Mouse (Mus musculus) hindbrain, embryonic 16.5 days (tissue): Measurements from ENCODE around the gene Gm6793. TPM values are rescaled to one million over a fixed set of nuclear protein-coding genes. Genes with fewer than 3 reads are reported as not detected.

Experiments
- ATAC-seq: fragments of 200-750 bp; cut with Nextera tagmentation; 2 replicates; pipeline ENCODE4 v1.8.0; 2017; ENCODE audit warnings: moderate TSS enrichment, moderate library complexity
- H3K27ac ChIP-seq: fragments of 300-500 bp; sonication (generic); 2 replicates; pipeline ENCODE4 v1.5.1; 2014; ENCODE audit warnings: low read depth, mild to moderate bottlenecking, control low read depth, low read length, moderate library complexity
- H3K27me3 ChIP-seq: fragments of 300-500 bp; sonication (generic); replicated peaks from 2 replicates; pipeline ENCODE4 v1.6.1; 2014; ENCODE audit warnings: low read length; ENCODE audit not compliant: control insufficient read depth, insufficient read depth
- H3K36me3 ChIP-seq: fragments of 300-500 bp; sonication (generic); 2 replicates; pipeline ENCODE4 v1.6.1; 2014; ENCODE audit warnings: mild to moderate bottlenecking, low read length, moderate library complexity, mixed read lengths; ENCODE audit not compliant: control insufficient read depth, insufficient read depth
- H3K4me1 ChIP-seq: fragments of 300-500 bp; sonication (generic); 2 replicates; pipeline ENCODE4 v1.6.1; 2014; ENCODE audit warnings: low read depth, low read length; ENCODE audit not compliant: control insufficient read depth, insufficient read depth
- H3K4me2 ChIP-seq: fragments of 300-500 bp; sonication (generic); 2 replicates; pipeline ENCODE4 v1.6.1; 2014; ENCODE audit warnings: mild to moderate bottlenecking, low read length, control low read depth, moderate library complexity
- H3K4me3 ChIP-seq: fragments of 300-500 bp; sonication (generic); 2 replicates; pipeline ENCODE4 v1.5.1; 2014; ENCODE audit warnings: mild to moderate bottlenecking, low read length, control low read depth, moderate library complexity
- H3K9ac ChIP-seq: fragments of 300-500 bp; sonication (generic); 2 replicates; pipeline ENCODE4 v1.6.1; 2014; ENCODE audit warnings: low read depth, mild to moderate bottlenecking, control low read depth, low read length, moderate library complexity
- H3K9me3 ChIP-seq: fragments of 300-500 bp; sonication (generic); 2 replicates; pipeline ENCODE4 v1.6.1; 2014; ENCODE audit warnings: mild to moderate bottlenecking, low read length, moderate library complexity; ENCODE audit not compliant: control insufficient read depth
- WGBS: fragments of 180-500 bp; shearing (Covaris S2); extraction: QIAGEN DNeasy Blood & Tissue Kit; methylation state at CpG from one replicate; pipeline ENCODE4 v1.1.7; 2014; 5-methylcytosine and 5-hydroxymethylcytosine counted together
- polyA plus RNA-seq: library from polyadenylated mRNA; unstranded; fragments of >200 nt; fragmentation: Nextera tagmentation; extraction: Ambion mirVana; gene quantifications from 2 replicates; pipeline ENCODE4 v1.2.1, GENCODE M21; 2015

Gm6793 gene
- polyA plus RNA-seq, 1 experiment from 2014 or later = 0.33 TPM

GRCm38 (mm10) chr8:111974138-111974537 lies 40.7 kb downstream of the Gm6793 start:
- no peak for ATAC-seq
- Histone ChIP-seq H3K27ac (no peak overlapping the region), H3K4me2 (no peak overlapping the region), H3K9me3 (no peaks in the 10 kb centered on the region), H3K4me3 (no peak overlapping the region), H3K36me3 (peaks cover 8% of the 10 kb centered on the region; the same call in 1 of the 2 replicates), H3K4me1 (no peaks in the 10 kb centered on the region), H3K27me3 (no peaks in the 10 kb centered on the region), H3K9ac (no peak overlapping the region)
- 95% methylated on average over 12 of the region's 12 CpGs for WGBS

DNA sequence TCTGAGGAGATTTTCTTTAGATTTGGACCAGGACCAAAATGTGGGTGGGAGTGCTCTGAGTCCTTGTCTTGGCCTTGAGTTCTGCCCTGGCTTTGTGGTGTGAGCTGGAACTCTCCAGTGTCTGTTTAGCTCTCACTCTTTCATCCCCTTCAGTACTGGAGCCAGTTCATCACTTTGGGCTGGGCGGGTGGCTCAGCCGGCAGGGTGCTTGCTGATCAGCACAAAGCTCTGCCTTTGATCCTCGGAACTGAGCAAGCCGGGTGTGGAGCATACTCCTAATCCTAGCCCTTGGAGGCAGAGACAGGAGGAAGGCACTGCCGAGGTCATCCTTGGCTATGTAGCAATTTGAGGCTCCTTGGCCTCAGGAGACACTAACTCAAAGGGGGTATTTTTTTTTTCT lies 45.8 kb downstream of the Gm6793 start:
- Histone ChIP-seq H3K4me1 (no peaks in the 10 kb centered on the region), H3K9ac (no peak overlapping the region), H3K4me3 (no peak overlapping the region), H3K27ac (no peak overlapping the region), H3K36me3 (peaks cover 8% of the 10 kb centered on the region; the same call in 1 of the 2 replicates), H3K27me3 (no peaks in the 10 kb centered on the region), H3K9me3 (no peaks in the 10 kb centered on the region), H3K4me2 (no peak overlapping the region)
- ATAC-seq = no peak
- WGBS = 40% methylated on average over 5 of the region's 5 CpGs

DNA sequence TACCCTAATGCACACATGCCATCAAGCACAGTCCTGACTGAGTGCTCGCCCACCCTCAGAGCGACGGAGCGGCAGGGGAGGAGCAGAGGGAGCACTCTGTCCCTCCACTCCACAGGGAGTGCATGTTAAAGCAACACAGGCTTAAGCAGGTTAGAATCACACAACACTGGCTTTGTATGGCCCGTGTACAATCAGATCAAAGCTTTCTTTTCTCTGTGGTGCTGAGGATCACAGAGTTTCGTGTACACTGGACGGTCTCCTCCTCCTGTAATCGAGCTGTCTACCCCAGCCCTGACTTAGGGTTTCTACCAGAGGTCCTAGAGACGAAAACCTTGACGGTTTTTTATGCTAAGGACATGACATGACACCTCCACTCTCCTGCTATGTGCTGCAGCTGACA lies 46.3 kb downstream of the Gm6793 start:
- no peak for ATAC-seq
- Histone ChIP-seq H3K4me2 (no peak overlapping the region), H3K9ac (no peak overlapping the region), H3K27ac (no peak overlapping the region), H3K4me3 (no peak overlapping the region), H3K4me1 (no peaks in the 10 kb centered on the region), H3K36me3 (peaks cover 7% of the 10 kb centered on the region; the same call in 1 of the 2 replicates), H3K9me3 (no peaks in the 10 kb centered on the region), H3K27me3 (no peaks in the 10 kb centered on the region)
- 84% methylated on average over 10 of the region's 10 CpGs for WGBS

DNA sequence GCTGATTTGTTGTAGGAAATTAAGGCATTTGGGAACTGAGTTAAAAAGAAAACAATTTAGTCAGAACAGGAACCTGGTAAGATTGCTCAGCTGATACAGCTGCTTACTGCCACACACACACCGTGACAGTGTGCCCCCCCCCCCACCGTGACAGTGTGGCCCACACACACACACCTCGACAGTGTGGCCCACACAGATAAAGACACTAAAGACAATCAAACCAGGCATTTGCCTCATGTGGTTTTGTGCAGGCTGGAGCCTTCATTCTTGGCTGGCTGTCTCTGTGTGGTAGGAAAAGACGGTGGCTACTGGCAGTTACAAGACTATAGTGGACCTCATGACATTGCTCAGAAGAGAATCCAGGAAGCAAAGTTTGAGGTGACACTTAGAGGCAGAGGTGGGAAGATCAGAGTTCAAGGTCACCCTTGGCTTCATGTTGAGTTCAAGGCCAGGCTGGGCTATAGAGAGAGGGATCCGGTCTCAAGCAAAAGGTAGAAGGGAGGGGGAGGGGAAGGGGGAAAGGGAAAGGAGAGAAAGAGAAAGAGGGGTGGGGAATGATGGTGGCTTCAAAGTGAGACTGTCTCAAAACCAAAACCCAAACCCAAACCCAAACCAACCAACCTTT lies 47.5 kb downstream of the Gm6793 start:
- 88% methylated on average over 5 of the region's 5 CpGs for WGBS
- Histone ChIP-seq H3K4me2 (no peak overlapping the region), H3K27me3 (no peaks in the 10 kb centered on the region), H3K36me3 (peaks cover 6% of the 10 kb centered on the region; the same call in 1 of the 2 replicates), H3K27ac (no peak overlapping the region), H3K4me3 (no peak overlapping the region), H3K9me3 (no peaks in the 10 kb centered on the region), H3K4me1 (no peaks in the 10 kb centered on the region), H3K9ac (no peak overlapping the region)
- no peak for ATAC-seq

- Histone ChIP-seq H3K4me1 (no peaks in the 10 kb centered on the region), H3K27ac (no peak overlapping the region), H3K4me2 (no peak overlapping the region), H3K4me3 (no peak overlapping the region), H3K36me3 (0 out of 2 replicates have a peak, but pooled peaks cover 3% of the 10 kb centered on the region), H3K9ac (no peak overlapping the region), H3K27me3 (no peaks in the 10 kb centered on the region), H3K9me3 (no peaks in the 10 kb centered on the region)
- 77% methylated on average over 7 of the region's 7 CpGs for WGBS
- ATAC-seq = no peak
Measured at GRCm38 (mm10) chr8:111964849-111965561, 49.8 kb downstream of the Gm6793 start.

DNA sequence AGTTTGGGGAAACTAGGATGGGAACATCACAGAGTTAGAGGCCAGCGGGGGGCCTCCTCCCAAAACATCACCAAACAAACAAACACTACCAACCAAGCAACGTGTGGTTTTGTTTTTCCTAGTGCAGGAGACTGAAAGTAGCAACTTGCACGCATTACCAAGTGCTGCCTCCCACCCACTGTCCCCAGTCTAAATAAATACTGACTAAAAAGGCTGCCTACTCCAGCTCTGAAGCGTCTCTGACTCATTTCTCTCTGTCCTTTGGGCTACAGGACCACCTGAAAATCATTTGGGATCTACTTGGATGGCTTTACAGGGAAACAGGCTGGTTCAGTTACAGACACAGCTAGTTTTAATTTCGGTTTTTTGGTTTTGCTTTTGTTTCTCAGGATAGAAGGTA lies 50.5 kb downstream of the Gm6793 start:
- no peak for ATAC-seq
- 60% methylated on average over 5 of the region's 5 CpGs for WGBS
- Histone ChIP-seq H3K9ac (no peak overlapping the region), H3K4me2 (no peak overlapping the region), H3K27ac (no peak overlapping the region), H3K4me1 (no peaks in the 10 kb centered on the region), H3K27me3 (no peaks in the 10 kb centered on the region), H3K9me3 (no peaks in the 10 kb centered on the region), H3K4me3 (no peak overlapping the region), H3K36me3 (0 out of 2 replicates have a peak, but pooled peaks cover 3% of the 10 kb centered on the region)

DNA sequence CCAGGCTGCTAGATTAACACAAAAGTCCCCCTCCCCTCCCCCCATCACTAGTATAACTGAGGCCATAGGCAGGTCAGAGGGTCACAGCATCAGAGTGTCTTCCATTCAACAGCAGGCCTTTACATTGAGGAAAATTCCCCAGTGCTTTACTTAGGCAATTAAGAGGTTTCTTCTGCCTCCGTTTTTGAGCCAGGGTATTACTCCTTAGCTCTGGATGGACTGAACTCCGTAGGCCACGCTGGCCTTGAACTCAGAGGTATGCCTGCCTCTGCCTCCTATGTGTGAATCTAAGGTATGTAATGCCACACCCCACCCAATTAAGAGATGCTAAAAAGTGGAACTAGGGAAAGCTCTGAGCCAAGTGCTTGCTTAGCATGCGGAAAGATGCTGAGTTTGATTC lies 51.3 kb downstream of the Gm6793 start:
- Histone ChIP-seq H3K4me3 (no peak overlapping the region), H3K9me3 (no peaks in the 10 kb centered on the region), H3K27me3 (no peaks in the 10 kb centered on the region), H3K4me2 (no peak overlapping the region), H3K27ac (no peak overlapping the region), H3K4me1 (no peaks in the 10 kb centered on the region), H3K9ac (no peak overlapping the region), H3K36me3 (0 out of 2 replicates have a peak, but pooled peaks cover 3% of the 10 kb centered on the region)
- no peak for ATAC-seq
- 80% methylated on average over 4 of the region's 4 CpGs for WGBS

Other genes with a start within 250 kb of the Gm6793 start
- gene Cfdp1, start 160.7 kb downstream of the Gm6793 start, polyA plus RNA-seq = 202 and 210 TPM in 2 replicates
- 3.6 and 4.2 TPM in 2 replicates for gene Tmem170, start 138.3 kb downstream of the Gm6793 start, polyA plus RNA-seq
- 4.4 and 4.9 TPM in 2 replicates for gene Chst5, start 104.6 kb downstream of the Gm6793 start, polyA plus RNA-seq
- 19.5 and 21.3 TPM in 2 replicates for gene Tmem231, start 81.2 kb downstream of the Gm6793 start, polyA plus RNA-seq
- gene Gabarapl2, start 74.3 kb downstream of the Gm6793 start, polyA plus RNA-seq = 422 and 469 TPM in 2 replicates
- 6.9 and 7.5 TPM in 2 replicates for gene Adat1, start 22.7 kb downstream of the Gm6793 start, polyA plus RNA-seq
- 173 and 178 TPM in 2 replicates for gene Kars, start 3.7 kb downstream of the Gm6793 start, polyA plus RNA-seq
- 66.8 and 71.9 TPM in 2 replicates for gene Terf2ip, start 3.6 kb downstream of the Gm6793 start, polyA plus RNA-seq